13 mouse cellular contexts compared by ENCODE assay signal in the genomic region with DNA sequence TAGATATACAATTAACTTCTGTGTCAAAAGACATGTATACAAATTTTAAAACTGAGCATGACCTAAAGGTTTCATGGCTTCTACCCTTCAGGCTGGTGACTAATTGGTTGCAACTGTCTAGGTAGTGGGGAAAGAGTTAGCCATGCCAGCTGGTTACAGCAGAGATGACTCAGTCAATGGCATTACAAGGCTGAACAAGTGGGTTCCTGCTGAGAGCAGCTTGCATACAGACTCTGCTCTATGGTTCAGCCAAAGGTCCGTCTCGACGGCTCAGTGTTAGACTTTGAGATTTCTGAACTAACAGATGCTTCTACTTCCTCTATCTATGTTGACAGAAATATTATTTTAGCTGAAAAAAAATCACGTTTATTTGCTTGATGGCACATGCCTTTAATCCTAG.
DNase-seq lines count a peak whose midpoint lies in the region; ATAC-seq and TF ChIP-seq lines count a peak whose summit lies in the region.
"Had no signal": no experiment of that assay in that cellular context is flagged by ENCODE, and none has a peak within 500 bp of the region (broad histone marks: within the 10 kb centered on the region; RNA-seq: fewer than 3 reads in every experiment).

No protein-coding gene starts in this region.

- H3K4me3 ChIP-seq in stomach, postnatal 0 days (ENCODE audit: low read depth, low read length): no peak overlapping the region
- H3K4me3 ChIP-seq in hindbrain, embryonic 13.5 days: no peak overlapping the region
- H3K4me3 ChIP-seq: heart, embryonic 13.5 days; lung, embryonic 15.5 days had no signal

- H3K4me1 ChIP-seq in stomach, postnatal 0 days (replicated peaks; ENCODE audit: control insufficient read depth, insufficient read depth): 0 out of 2 replicates have a peak, but pooled peaks cover 2% of the 10 kb centered on the region
- no peaks in the 10 kb centered on the region for H3K4me1 ChIP-seq in hindbrain, embryonic 13.5 days (replicated peaks)
- H3K4me1 ChIP-seq: heart, embryonic 13.5 days; lung, embryonic 15.5 days had no signal

- no peak overlapping the region for H3K4me2 ChIP-seq in stomach, postnatal 0 days (replicated peaks; ENCODE audit: low read depth)
- H3K4me2 ChIP-seq in hindbrain, embryonic 13.5 days: no peak overlapping the region
- H3K4me2 ChIP-seq: heart, embryonic 13.5 days; lung, embryonic 15.5 days had no signal

- peaks cover 12% of the 10 kb centered on the region; the same call in 1 of the 2 replicates for H3K36me3 ChIP-seq in stomach, postnatal 0 days (ENCODE audit: control insufficient read depth, insufficient read depth, low read length)
- H3K36me3 ChIP-seq in hindbrain, embryonic 13.5 days: peaks cover 60% of the 10 kb centered on the region

- TF ChIP-seq EP300 in stomach, postnatal 0 days (optimal IDR thresholded peaks at IDR 0.05): no peak

- no peaks in the 10 kb centered on the region for H3K27me3 ChIP-seq in stomach, postnatal 0 days (ENCODE audit: control insufficient read depth, insufficient read depth, low read length)
- no peaks in the 10 kb centered on the region for H3K27me3 ChIP-seq in hindbrain, embryonic 13.5 days
- H3K27me3 ChIP-seq: CH12.LX; heart, embryonic 13.5 days; lung, embryonic 15.5 days had no signal

- no peak overlapping the region for H3K9ac ChIP-seq in stomach, postnatal 0 days (ENCODE audit: low read length)
- H3K9ac ChIP-seq in hindbrain, embryonic 13.5 days: no peak overlapping the region
- H3K9ac ChIP-seq: heart, embryonic 13.5 days; lung, embryonic 15.5 days had no signal

- TF ChIP-seq CTCF in stomach, postnatal 0 days (IDR thresholded peaks at IDR 0.05; ENCODE audit: low read depth): no peak

- no peak overlapping the region for H3K27ac ChIP-seq in stomach, postnatal 0 days (replicated peaks)
- H3K27ac ChIP-seq in hindbrain, embryonic 13.5 days: no peak overlapping the region
- H3K27ac ChIP-seq: heart, embryonic 13.5 days; lung, embryonic 15.5 days had no signal

- whole genome bisulfite sequencing in stomach, postnatal 0 days: 71% methylated on average over 4 of the region's 4 CpGs
- WGBS in hindbrain, embryonic 13.5 days: 72% methylated on average over 4 of the region's 4 CpGs

- ATAC-seq in stomach, postnatal 0 days (ENCODE audit: low FRiP score, low TSS enrichment): peak; percentile 32; the same call in 1 of the 2 replicates
- no peak for ATAC-seq in hindbrain, embryonic 13.5 days (ENCODE audit: low FRiP score)

- no peaks in the 10 kb centered on the region for H3K9me3 ChIP-seq in stomach, postnatal 0 days (ENCODE audit: control insufficient read depth, low read length)
- H3K9me3 ChIP-seq in hindbrain, embryonic 13.5 days: no peaks in the 10 kb centered on the region
- H3K9me3 ChIP-seq: heart, embryonic 13.5 days; lung, embryonic 15.5 days had no signal

- peak; percentile 20 for DNase-seq in layer of hippocampus, adult 9-10 months (ENCODE audit: low spot score)
- DNase-seq in layer of hippocampus, adult 11-12 months (ENCODE audit: low spot score): no peak
- peak; percentile 47 for DNase-seq in adrenal gland, postnatal 14 days
- peak; percentile 54 for DNase-seq in cerebellum, adult 9-11 months
- no peak for DNase-seq in stomach, postnatal 0 days (ENCODE audit: low spot score)
- DNase-seq in urinary bladder, postnatal 14 days (ENCODE audit: low spot score): no peak
- DNase-seq in kidney, adult 11 months: no peak
- DNase-seq: gastrocnemius, postnatal 25 days; kidney, postnatal 36 days had no signal

Comparison
In these comparisons a context has a peak if more than half of its experiments do, and no peak if none do; other contexts are left out.
1. DNase-seq: peak in layer of hippocampus, adult 9-10 months (single experiment), adrenal gland, postnatal 14 days (single experiment) and cerebellum, adult 9-11 months (single experiment); none in layer of hippocampus, adult 11-12 months (single experiment), stomach, postnatal 0 days (single experiment), urinary bladder, postnatal 14 days (single experiment) and kidney, adult 11 months (single experiment).